Mouse (Mus musculus) granulocyte monocyte progenitor cell, adult 5-6 weeks (primary cell): ENCODE data around the gene Clns1a. TPM values are rescaled to one million over a fixed set of nuclear protein-coding genes. Genes with fewer than 3 reads are reported as not detected.

Source experiments
- ATAC-seq: replicated peaks from 2 replicates; pipeline ENCODE4 v1.8.0; 2016; ENCODE audit warnings: mild to moderate bottlenecking, moderate TSS enrichment, inconsistent platforms; ENCODE audit not compliant: poor library complexity, severe bottlenecking
- total RNA-seq, 2 experiments: library from RNA; stranded (forward) in 1 of 2; stranded (reverse) in 1 of 2; fragments of 200-712, 200-1000 nt in 1 of 2; fragments of >200 nt in 1 of 2; fragmentation: Nextera tagmentation in 1 of 2; gene quantifications; 2 replicates each; pipeline ENCODE4 v1.2.3; 2014 to 2017

Clns1a gene
- total RNA-seq, 2 experiments from 2014 or later = 134 to 153 TPM

DNA sequence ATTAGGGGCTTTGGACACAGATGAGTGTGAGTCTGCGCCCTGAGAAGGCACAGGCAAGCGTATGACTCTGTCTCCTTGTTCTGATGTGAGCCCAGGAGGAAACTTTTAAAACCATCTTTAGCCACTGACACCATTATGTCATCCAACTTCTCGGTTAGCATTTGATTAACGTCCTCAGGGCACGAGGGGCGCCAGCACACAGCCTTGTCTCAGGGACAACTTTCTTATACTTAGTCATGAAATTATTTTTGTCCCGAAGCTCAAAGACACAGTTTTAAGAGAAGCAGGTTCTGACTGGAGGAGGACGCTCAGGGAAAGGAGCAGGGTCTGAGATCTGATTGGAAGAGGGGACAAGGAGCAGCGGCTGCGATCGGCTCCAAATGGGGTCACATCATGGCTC lies 68.2 kb downstream of the Clns1a start:
- ATAC-seq = peak; percentile 5; the same call in 1 of the 2 replicates

- ATAC-seq = peak; percentile 93
Measured at GRCm38 (mm10) chr7:97765181-97765962, 68.9 kb downstream of the Clns1a start.

DNA sequence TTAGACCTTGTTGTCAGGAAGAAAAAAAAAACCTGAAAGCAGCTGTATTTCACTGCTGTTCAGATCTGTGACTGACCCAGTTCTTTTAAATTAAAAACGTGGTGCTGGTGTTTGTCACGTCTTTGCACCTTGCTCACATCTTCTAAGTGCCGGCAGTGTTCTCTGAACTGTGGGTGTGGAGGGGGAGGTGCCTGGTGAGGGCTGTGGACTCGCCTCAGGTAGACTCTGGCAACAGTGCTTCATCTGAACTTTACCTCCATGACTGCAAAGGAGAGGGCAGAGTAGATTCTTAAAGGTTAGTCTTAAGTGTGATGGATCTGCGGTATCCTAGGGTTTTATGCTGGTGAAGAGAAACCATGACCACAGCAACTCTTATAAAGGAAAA lies 69.5 kb downstream of the Clns1a start:
- no peak for ATAC-seq

DNA sequence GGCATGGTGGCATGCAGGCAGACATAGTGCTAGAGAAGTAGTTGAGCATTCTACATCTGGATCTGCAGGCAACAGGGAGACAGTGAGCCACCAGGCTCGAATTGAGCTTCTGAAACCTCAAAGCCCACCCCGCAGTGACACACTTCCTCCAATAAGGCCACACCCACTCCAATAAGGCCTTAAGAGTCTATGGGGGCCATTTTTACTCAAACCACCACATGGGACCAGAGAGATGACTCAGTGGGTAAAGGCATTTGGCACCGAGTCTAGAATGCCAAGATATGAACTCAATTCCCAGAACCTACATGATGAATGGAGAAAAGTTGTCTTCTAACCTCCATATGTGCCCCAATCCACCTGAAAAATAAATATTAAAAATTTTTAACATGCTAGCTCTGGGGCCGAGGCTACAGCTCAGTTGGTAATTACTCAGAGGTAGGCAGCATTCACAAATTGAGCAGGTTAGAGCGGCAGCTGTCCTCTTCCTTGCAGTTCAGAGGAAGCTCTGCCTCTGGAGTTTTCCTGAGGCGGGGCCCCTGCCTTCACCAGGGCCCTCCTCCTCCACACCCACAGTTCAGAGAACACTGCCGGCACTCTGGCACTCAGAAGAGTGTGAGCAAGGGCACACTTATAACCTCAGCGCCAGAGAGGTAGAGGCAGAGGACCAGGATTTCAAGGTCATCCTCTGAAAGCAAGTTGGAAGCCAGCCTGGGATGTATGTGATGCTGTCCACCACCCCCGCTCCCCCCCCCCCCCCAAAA lies 70.2 kb downstream of the Clns1a start:
- peak; percentile 14; the same call in 1 of the 2 replicates for ATAC-seq

DNA sequence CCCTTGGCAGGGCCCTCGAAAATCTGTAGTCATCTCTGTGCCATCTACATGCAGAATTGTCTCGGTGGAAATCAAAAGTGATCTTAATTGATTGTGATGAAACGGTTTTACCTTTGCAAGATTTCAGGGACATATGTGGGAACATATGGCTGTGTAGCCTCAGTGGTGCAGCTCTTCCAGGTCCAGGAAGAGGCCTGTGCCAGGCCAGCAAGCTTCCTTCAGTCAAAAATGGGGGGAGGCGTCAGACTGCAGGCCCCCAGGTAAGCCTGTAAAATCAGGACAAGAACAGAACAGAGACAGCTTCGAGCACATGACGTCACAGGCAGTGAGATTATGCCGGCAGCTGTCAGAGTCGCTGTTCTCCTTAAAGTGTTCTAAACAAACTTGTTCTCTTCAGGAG lies 71.4 kb downstream of the Clns1a start:
- no peak for ATAC-seq

DNA sequence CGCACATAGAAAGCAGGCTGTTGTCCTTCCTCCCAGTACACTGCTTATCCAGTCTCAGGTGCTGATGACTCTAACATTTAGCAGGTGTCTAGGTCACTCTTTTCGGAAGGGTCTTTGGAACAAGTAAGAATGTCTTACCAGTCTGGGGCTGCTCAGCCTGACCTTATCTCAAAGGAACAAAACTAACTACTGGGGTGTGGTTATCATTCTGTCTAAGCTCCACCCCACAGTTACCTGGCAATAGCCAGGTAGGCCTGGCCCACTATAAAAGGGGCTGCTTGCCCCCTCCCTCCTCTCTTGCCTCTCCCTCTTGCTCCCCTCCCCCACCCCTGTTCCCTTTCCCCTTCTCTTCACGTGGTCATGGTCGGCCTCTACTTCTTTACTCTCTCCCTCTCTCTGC lies 72.6 kb downstream of the Clns1a start:
- no peak for ATAC-seq

Other genes starting within 250 kb of the Clns1a start
- gene Kctd14, start 245.3 kb upstream of the Clns1a start, total RNA-seq (2014; fragmentation: Nextera tagmentation) = 3.2 and 5.0 TPM in 2 replicates
- gene Kctd14, start 245.3 kb upstream of the Clns1a start, total RNA-seq (2017) = 3.9 TPM in 2 replicates
- gene Ints4, start 215.7 kb upstream of the Clns1a start, total RNA-seq (2014; fragmentation: Nextera tagmentation) = 74.7 and 78.5 TPM in 2 replicates
- gene Ints4, start 215.7 kb upstream of the Clns1a start, total RNA-seq (2017) = 64.1 and 64.8 TPM in 2 replicates
- gene Aamdc, start 117.1 kb upstream of the Clns1a start, total RNA-seq (2014; fragmentation: Nextera tagmentation) = 15.4 and 36.3 TPM in 2 replicates
- gene Aamdc, start 117.1 kb upstream of the Clns1a start, total RNA-seq (2017) = 37.0 and 42.6 TPM in 2 replicates
- gene Rsf1, start 116.7 kb upstream of the Clns1a start, total RNA-seq (2014; fragmentation: Nextera tagmentation) = 21.9 and 33.3 TPM in 2 replicates
- gene Rsf1, start 116.7 kb upstream of the Clns1a start, total RNA-seq (2017) = 35.8 and 38.3 TPM in 2 replicates
- 1.1 and 1.5 TPM in 2 replicates for gene Aqp11, start 41.7 kb downstream of the Clns1a start, total RNA-seq (2014; fragmentation: Nextera tagmentation)
- 0.36 and 4.4 TPM in 2 replicates for gene Aqp11, start 41.7 kb downstream of the Clns1a start, total RNA-seq (2017)
- gene Pak1, start 91.9 kb downstream of the Clns1a start, total RNA-seq (2014; fragmentation: Nextera tagmentation) = 36.4 and 44.3 TPM in 2 replicates
- 52.5 and 56.6 TPM in 2 replicates for gene Pak1, start 91.9 kb downstream of the Clns1a start, total RNA-seq (2017)
- not detected in 2 replicates for gene Gdpd4, start 223.3 kb downstream of the Clns1a start, total RNA-seq (2014; fragmentation: Nextera tagmentation)
- not detected in 2 replicates for gene Gdpd4, start 223.3 kb downstream of the Clns1a start, total RNA-seq (2017)